Mouse (Mus musculus): ENCODE data around the gene Rhob. TPM values are rescaled to one million over a fixed set of nuclear protein-coding genes. Genes with fewer than 3 reads are reported as not detected.
A peak's percentile ranks its signal among the peaks of the same experiment; 100 is the strongest.

The Rhob gene
- 109 and 116 TPM in 2 replicates for polyA plus RNA-seq (2014; fragmentation: Nextera tagmentation; extraction: Ambion mirVana)

GRCm38 (mm10) chr12:8499871-8500596, at the start of gene Rhob:
TSS of gene Rhob (minus strand) at chr12:8500009.
- under 1% methylated on average over 56 of the region's 56 CpGs for WGBS
- H3K27me3 ChIP-seq (ENCODE audit: control insufficient read depth, insufficient read depth, low read length) = no peaks in the 10 kb centered on the region

GRCm38 (mm10) chr12:8547357-8547756, 47.5 kb upstream of the Rhob start:
- Histone ChIP-seq H3K9me3 (ENCODE audit: control insufficient read depth, low read length) (no peaks in the 10 kb centered on the region), H3K4me3 (ENCODE audit: low read depth, low read length) (no peak overlapping the region), H3K4me2 (ENCODE audit: low read depth, low read length) (no peak overlapping the region), H3K27me3 (ENCODE audit: control insufficient read depth, insufficient read depth, low read length) (no peaks in the 10 kb centered on the region), H3K9ac (replicated peaks; ENCODE audit: low read depth, low read length) (no peak overlapping the region), H3K27ac (ENCODE audit: low read depth, low read length) (no peak overlapping the region), H3K4me1 (ENCODE audit: control insufficient read depth, insufficient read depth, low read length) (no peaks in the 10 kb centered on the region), H3K36me3 (ENCODE audit: control insufficient read depth, insufficient read depth, low read length) (no peaks in the 10 kb centered on the region)
- peak; percentile 78 for ATAC-seq (ENCODE audit: low read depth)
- 22% methylated on average over 11 of the region's 11 CpGs for WGBS

More at GRCm38 (mm10) chr12:8499871-8500596, at the start of gene Rhob:
- Histone ChIP-seq H3K4me2 (ENCODE audit: low read depth, low read length) (peak within 1 kb of the TSS; percentile 92), H3K27ac (ENCODE audit: low read depth, low read length) (peak within 1 kb of the TSS; percentile 99), H3K9ac (replicated peaks; ENCODE audit: low read depth, low read length) (peak within 1 kb of the TSS; percentile 93), H3K36me3 (ENCODE audit: control insufficient read depth, insufficient read depth, low read length) (no peaks in the 10 kb centered on the region), H3K4me1 (ENCODE audit: control insufficient read depth, insufficient read depth, low read length) (peaks cover 29% of the 10 kb centered on the region; the same call in 1 of the 2 replicates), H3K9me3 (ENCODE audit: control insufficient read depth, low read length) (no peaks in the 10 kb centered on the region), H3K4me3 (ENCODE audit: low read depth, low read length) (peak within 1 kb of the TSS; percentile 76)
- peak; percentile 97 for ATAC-seq (ENCODE audit: low read depth)

GRCm38 (mm10) chr12:8546801-8547200, 47.0 kb upstream of the Rhob start:
- WGBS = 91% methylated on average over 6 of the region's 6 CpGs
- H3K9ac ChIP-seq (replicated peaks; ENCODE audit: low read depth, low read length) = no peak overlapping the region
- no peaks in the 10 kb centered on the region for H3K36me3 ChIP-seq (ENCODE audit: control insufficient read depth, insufficient read depth, low read length)
- H3K4me3 ChIP-seq (ENCODE audit: low read depth, low read length) = no peak overlapping the region
- H3K27me3 ChIP-seq (ENCODE audit: control insufficient read depth, insufficient read depth, low read length) = no peaks in the 10 kb centered on the region
- H3K27ac ChIP-seq (ENCODE audit: low read depth, low read length) = no peak overlapping the region
- ATAC-seq (ENCODE audit: low read depth) = no peak
- H3K9me3 ChIP-seq (ENCODE audit: control insufficient read depth, low read length) = no peaks in the 10 kb centered on the region
- no peak overlapping the region for H3K4me2 ChIP-seq (ENCODE audit: low read depth, low read length)
- no peaks in the 10 kb centered on the region for H3K4me1 ChIP-seq (ENCODE audit: control insufficient read depth, insufficient read depth, low read length)

GRCm38 (mm10) chr12:8545066-8545610, 45.3 kb upstream of the Rhob start:
- no peaks in the 10 kb centered on the region for H3K36me3 ChIP-seq (ENCODE audit: control insufficient read depth, insufficient read depth, low read length)
- no peak for ATAC-seq (ENCODE audit: low read depth)
- H3K4me2 ChIP-seq (ENCODE audit: low read depth, low read length) = no peak overlapping the region
- H3K4me3 ChIP-seq (ENCODE audit: low read depth, low read length) = no peak overlapping the region
- WGBS = 83% methylated on average over 5 of the region's 5 CpGs
- no peaks in the 10 kb centered on the region for H3K4me1 ChIP-seq (ENCODE audit: control insufficient read depth, insufficient read depth, low read length)
- no peak overlapping the region for H3K9ac ChIP-seq (replicated peaks; ENCODE audit: low read depth, low read length)
- H3K27ac ChIP-seq (ENCODE audit: low read depth, low read length) = no peak overlapping the region
- no peaks in the 10 kb centered on the region for H3K9me3 ChIP-seq (ENCODE audit: control insufficient read depth, low read length)
- H3K27me3 ChIP-seq (ENCODE audit: control insufficient read depth, insufficient read depth, low read length) = no peaks in the 10 kb centered on the region

GRCm38 (mm10) chr12:8542371-8542770, 42.6 kb upstream of the Rhob start:
- Histone ChIP-seq H3K9ac (replicated peaks; ENCODE audit: low read depth, low read length) (no peak overlapping the region), H3K27ac (ENCODE audit: low read depth, low read length) (no peak overlapping the region), H3K4me3 (ENCODE audit: low read depth, low read length) (no peak overlapping the region), H3K27me3 (ENCODE audit: control insufficient read depth, insufficient read depth, low read length) (no peaks in the 10 kb centered on the region), H3K36me3 (ENCODE audit: control insufficient read depth, insufficient read depth, low read length) (no peaks in the 10 kb centered on the region), H3K4me2 (ENCODE audit: low read depth, low read length) (no peak overlapping the region), H3K9me3 (ENCODE audit: control insufficient read depth, low read length) (no peaks in the 10 kb centered on the region), H3K4me1 (ENCODE audit: control insufficient read depth, insufficient read depth, low read length) (no peaks in the 10 kb centered on the region)
- 87% methylated on average over 4 of the region's 4 CpGs for WGBS
- ATAC-seq (ENCODE audit: low read depth) = no peak

- Histone ChIP-seq H3K9ac (replicated peaks; ENCODE audit: low read depth, low read length) (no peak overlapping the region), H3K36me3 (ENCODE audit: control insufficient read depth, insufficient read depth, low read length) (no peaks in the 10 kb centered on the region), H3K27me3 (ENCODE audit: control insufficient read depth, insufficient read depth, low read length) (no peaks in the 10 kb centered on the region), H3K27ac (ENCODE audit: low read depth, low read length) (no peak overlapping the region), H3K4me3 (ENCODE audit: low read depth, low read length) (no peak overlapping the region), H3K4me1 (ENCODE audit: control insufficient read depth, insufficient read depth, low read length) (no peaks in the 10 kb centered on the region), H3K9me3 (ENCODE audit: control insufficient read depth, low read length) (no peaks in the 10 kb centered on the region), H3K4me2 (ENCODE audit: low read depth, low read length) (no peak overlapping the region)
- WGBS = 93% methylated on average over 13 of the region's 13 CpGs
- no peak for ATAC-seq (ENCODE audit: low read depth)
Observed at GRCm38 (mm10) chr12:8539471-8539870, 39.7 kb upstream of the Rhob start.

- Histone ChIP-seq H3K9me3 (ENCODE audit: control insufficient read depth, low read length) (no peaks in the 10 kb centered on the region), H3K27me3 (ENCODE audit: control insufficient read depth, insufficient read depth, low read length) (no peaks in the 10 kb centered on the region), H3K36me3 (ENCODE audit: control insufficient read depth, insufficient read depth, low read length) (no peaks in the 10 kb centered on the region), H3K4me1 (ENCODE audit: control insufficient read depth, insufficient read depth, low read length) (no peaks in the 10 kb centered on the region), H3K27ac (ENCODE audit: low read depth, low read length) (no peak overlapping the region), H3K4me2 (ENCODE audit: low read depth, low read length) (no peak overlapping the region), H3K4me3 (ENCODE audit: low read depth, low read length) (no peak overlapping the region), H3K9ac (replicated peaks; ENCODE audit: low read depth, low read length) (no peak overlapping the region)
- ATAC-seq (ENCODE audit: low read depth) = no peak
- 89% methylated on average over 5 of the region's 5 CpGs for WGBS
Observed at GRCm38 (mm10) chr12:8537291-8537690, 37.5 kb upstream of the Rhob start.

GRCm38 (mm10) chr12:8536221-8536965, 36.6 kb upstream of the Rhob start:
- no peak overlapping the region for H3K9ac ChIP-seq (replicated peaks; ENCODE audit: low read depth, low read length)
- no peak; the same call in 1 of the 2 replicates for ATAC-seq (ENCODE audit: low read depth)
- no peaks in the 10 kb centered on the region for H3K36me3 ChIP-seq (ENCODE audit: control insufficient read depth, insufficient read depth, low read length)
- H3K27ac ChIP-seq (ENCODE audit: low read depth, low read length) = no peak overlapping the region
- H3K27me3 ChIP-seq (ENCODE audit: control insufficient read depth, insufficient read depth, low read length) = no peaks in the 10 kb centered on the region
- H3K9me3 ChIP-seq (ENCODE audit: control insufficient read depth, low read length) = no peaks in the 10 kb centered on the region
- WGBS = 73% methylated on average over 9 of the region's 9 CpGs
- no peak overlapping the region for H3K4me3 ChIP-seq (ENCODE audit: low read depth, low read length)
- H3K4me2 ChIP-seq (ENCODE audit: low read depth, low read length) = no peak overlapping the region
- no peaks in the 10 kb centered on the region for H3K4me1 ChIP-seq (ENCODE audit: control insufficient read depth, insufficient read depth, low read length)

- Histone ChIP-seq H3K9ac (replicated peaks; ENCODE audit: low read depth, low read length) (no peak overlapping the region), H3K27me3 (ENCODE audit: control insufficient read depth, insufficient read depth, low read length) (no peaks in the 10 kb centered on the region), H3K9me3 (ENCODE audit: control insufficient read depth, low read length) (no peaks in the 10 kb centered on the region), H3K27ac (ENCODE audit: low read depth, low read length) (no peak overlapping the region), H3K4me3 (ENCODE audit: low read depth, low read length) (no peak overlapping the region), H3K36me3 (ENCODE audit: control insufficient read depth, insufficient read depth, low read length) (no peaks in the 10 kb centered on the region), H3K4me2 (ENCODE audit: low read depth, low read length) (no peak overlapping the region), H3K4me1 (ENCODE audit: control insufficient read depth, insufficient read depth, low read length) (no peaks in the 10 kb centered on the region)
- no peak for ATAC-seq (ENCODE audit: low read depth)
- WGBS = 86% methylated on average over 7 of the region's 7 CpGs
Observed at GRCm38 (mm10) chr12:8535596-8535995, 35.8 kb upstream of the Rhob start.
